Mouse (Mus musculus) testis, postnatal 10 days (tissue): Measurements from ENCODE around the gene Kiz.

Experiments used
- DNase-seq: peaks from one replicate; pipeline ENCODE4 v3.0.0; 2021; ENCODE audit warnings: low spot score

Gene Kiz

DNA sequence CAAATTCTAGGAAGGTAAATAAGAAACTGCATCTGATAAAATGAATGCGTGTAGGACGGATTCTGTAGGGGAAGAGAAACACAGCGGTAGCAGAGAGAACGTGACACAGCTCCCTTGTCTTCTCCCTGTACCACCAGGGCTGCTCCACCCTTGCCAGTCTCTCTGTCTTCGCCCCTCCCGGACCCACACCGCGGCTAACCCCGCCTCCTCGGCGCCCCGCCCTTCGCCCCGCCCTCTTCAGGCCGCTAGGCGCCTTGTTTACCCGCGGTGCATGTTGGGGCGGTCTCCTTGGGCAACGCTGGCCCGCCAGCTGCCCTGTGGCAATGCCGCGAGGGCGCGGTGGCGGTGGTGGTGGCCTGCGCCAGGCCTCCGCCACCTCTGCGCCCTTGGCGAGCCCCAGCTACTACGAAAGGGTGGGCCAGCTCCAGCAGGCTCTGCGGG lies at the start of gene Kiz:
Gene Kiz, plus strand, starts transcription at position 266 of the 441 bp plus-strand sequence.
- DNase-seq: peak; percentile 96

- no peak for DNase-seq
Measured at GRCm38 (mm10) chr2:146809706-146810256, 45.9 kb upstream of the Kiz start.

DNA sequence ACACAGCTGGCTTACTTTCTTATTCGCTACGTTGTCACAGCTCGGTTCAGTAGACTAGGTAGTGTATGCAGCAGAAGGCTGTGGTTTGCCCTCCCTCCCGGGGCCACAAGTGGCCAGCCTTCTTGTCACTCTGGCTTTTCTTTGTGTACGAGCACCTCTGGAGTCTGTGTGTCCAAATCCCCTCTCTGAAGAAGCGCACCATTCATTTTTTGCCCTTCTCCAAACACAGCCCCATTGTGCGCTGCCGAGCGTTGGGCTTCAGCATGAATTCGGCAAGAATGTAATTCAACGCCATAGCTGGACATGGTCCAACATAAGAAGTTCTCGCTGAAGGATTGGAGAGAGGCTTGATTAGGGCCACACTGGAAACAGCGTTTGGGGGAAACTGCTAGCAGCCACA lies 45.0 kb upstream of the Kiz start:
- peak; percentile 60 for DNase-seq

- no peak for DNase-seq
Measured at GRCm38 (mm10) chr2:146814978-146815377, 40.7 kb upstream of the Kiz start.

- DNase-seq: no peak
Measured at GRCm38 (mm10) chr2:146819065-146819464, 36.6 kb upstream of the Kiz start.

DNA sequence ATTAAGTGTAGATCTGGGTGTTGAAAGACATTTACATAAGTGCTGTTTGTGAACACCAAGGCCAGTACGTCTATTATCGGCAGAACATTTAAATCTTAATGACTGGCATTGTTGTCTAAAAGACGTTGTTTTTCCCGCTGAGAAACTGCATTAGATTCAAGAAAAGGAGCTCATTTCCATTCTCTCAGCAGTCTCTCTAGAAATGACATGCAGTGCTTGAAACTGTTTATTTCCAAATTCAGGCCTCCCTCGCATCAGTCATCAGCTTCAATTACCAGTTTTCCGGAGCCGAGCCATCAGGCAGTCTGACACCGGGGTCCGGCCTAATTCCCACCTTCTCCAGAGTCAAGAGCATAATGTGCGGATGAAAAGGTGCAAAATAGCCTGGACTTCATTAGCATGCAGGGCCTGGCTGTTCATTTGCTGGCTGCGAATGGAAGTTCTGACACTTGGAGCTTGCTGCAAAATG lies 32.1 kb upstream of the Kiz start:
- no peak for DNase-seq

DNA sequence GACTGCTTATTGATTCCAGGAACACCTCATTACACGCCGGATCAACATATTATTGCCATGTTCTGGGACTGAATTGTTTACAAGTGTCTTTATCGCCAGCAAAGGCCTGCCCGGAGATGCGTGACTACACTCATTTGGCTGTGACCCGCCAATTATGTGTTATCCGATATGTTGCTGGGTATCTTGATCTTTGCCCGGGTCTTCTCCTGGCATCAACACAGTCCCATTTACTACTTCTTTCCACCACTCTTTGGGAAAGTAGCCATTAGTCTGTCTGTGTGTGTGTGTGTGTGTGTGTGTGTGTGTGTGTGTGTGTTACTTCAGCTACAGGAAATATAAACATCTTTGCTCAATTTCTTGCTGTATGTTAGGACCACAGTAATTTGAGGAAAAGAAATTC lies 31.6 kb upstream of the Kiz start:
- no peak for DNase-seq

DNA sequence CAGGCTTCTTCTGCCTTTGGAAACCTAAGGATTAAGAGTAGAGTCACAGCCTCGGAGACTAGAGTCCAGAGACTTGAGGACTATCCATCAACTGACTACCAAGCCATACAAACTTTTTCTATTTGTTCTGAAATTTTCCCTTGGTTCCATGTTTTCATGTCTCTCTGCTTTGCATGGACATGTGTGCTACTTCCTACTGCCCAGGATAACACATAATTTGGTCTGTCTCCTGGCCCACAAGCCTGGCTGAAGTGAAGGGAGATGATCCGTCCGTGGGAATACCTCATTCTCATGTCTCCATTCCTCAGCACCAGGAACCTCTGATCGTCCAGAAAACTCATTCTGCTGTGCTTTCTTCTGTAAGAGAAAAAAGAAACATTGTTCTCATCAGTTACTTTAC lies 27.7 kb upstream of the Kiz start:
- no peak for DNase-seq

- DNase-seq: no peak
Measured at GRCm38 (mm10) chr2:146833222-146834063, 22.2 kb upstream of the Kiz start.

DNA sequence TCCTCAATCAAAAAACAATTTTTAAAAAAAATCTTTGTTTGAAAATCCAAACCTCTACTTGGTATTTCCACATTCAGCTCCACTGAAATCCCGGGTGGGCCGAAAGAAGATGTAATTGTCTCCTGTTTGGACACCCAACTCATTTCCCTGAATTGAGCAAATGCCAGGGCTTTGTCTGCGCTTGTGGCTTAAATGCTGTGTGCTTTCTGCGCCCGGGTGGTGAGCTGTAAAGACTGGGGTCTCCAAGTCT lies 21.7 kb upstream of the Kiz start:
- no peak for DNase-seq

GRCm38 (mm10) chr2:146834314-146835201 lies 21.1 kb upstream of the Kiz start:
- DNase-seq: no peak

GRCm38 (mm10) chr2:146835241-146835990 lies 20.2 kb upstream of the Kiz start:
- no peak for DNase-seq

DNA sequence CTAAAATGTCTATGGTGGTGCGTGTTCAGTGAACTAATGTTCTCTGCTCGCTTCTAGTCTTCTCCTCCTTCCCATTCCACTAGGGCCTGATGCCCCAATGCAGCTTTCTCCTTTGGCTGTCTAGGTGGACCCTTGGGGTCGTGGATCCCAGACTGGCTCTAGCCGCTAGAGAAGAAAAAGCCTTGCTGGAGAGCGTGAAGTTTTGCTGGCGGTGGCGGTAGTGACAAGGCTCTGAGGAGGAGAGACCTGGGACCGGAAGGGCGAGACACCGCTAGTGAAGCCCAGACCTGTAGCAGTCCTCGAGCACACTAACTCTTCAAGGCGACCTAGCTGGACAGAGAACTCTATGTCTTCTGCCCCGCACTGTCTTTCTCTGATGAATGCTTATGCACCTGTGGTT lies 19.4 kb upstream of the Kiz start:
- DNase-seq: no peak

DNA sequence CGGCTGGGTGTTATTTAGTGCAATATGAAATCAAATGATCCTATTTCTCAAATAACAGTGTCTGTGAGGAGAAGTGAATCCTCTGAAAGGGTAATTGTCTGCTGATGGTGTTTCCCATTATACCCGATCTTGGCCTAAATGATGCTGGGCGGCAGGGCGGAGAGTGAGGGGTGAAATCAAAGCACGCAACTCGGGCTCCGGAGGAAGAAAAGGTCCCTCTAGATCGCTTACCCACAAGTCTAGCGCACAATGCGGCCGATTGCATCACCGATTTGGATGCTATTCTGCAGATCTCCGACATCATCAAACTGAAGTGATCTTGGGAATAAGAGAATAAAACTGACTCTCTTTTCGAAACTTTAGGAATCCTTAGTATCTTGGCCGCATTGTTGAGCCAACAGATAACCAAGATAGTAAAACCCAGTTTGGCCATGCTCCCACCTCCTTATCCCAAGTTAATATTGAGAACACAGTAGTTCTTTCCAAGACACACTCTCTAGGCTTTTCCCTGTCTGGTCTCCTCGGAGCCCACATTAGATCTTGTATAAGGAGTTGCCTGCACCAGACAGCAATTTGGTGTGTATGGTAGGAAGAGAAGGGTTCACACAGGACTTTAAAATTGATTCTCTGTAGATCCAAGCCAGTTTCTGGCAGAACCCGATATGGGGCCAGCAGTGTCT lies 18.7 kb upstream of the Kiz start:
- DNase-seq: no peak

DNA sequence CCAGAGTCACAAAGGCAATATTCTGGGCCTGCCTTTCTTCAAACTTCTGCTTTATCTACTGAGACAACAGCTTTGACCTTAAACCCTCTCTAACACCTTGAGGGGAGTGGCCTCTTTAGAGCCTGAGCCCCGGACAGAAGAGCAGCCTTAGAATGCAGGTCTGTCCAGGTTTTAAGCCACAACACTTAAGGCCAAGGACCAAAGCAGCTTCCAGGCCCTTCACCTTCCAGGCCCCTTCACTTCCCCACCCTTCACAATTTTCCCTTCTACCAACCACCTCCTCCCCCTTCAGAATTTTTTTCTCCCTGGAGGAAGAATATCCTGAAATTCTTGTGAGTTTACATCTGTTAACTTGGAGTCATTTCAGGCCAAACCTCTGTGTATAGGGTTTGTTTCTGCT lies 18.0 kb upstream of the Kiz start:
- DNase-seq: no peak

- DNase-seq: no peak
Measured at GRCm38 (mm10) chr2:146838596-146839302, 16.9 kb upstream of the Kiz start.

- DNase-seq: peak; percentile 46
Measured at GRCm38 (mm10) chr2:146839303-146840030, 16.2 kb upstream of the Kiz start.

DNA sequence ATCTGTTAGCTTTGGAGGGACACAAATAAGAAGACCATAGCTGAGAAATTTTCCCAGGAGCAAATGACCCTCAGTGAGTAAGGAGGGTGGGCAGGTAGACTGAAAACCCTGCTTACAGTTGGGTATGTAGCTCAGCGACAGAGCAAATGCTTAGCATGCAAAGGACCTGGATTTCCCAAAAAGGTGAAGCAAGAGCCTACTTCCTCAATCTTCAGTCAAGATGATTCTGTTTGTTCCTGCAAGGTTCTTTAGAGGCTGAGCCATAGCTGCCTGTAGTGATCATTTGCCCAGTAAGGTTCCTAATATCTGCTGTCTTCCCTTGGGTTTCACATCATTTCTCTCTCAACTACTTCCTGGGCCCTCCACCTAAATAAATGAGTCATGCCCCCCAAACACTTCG lies 7.8 kb upstream of the Kiz start:
- DNase-seq: no peak

GRCm38 (mm10) chr2:146856120-146856519 lies 456 bp downstream of the Kiz start:
- DNase-seq: peak; percentile 53

- DNase-seq: no peak
Measured at GRCm38 (mm10) chr2:146856853-146857252, 1.2 kb downstream of the Kiz start.
